Mouse (Mus musculus) small intestine, adult 2 months (tissue): ENCODE results near the gene Opa1. TPM values are rescaled to one million over a fixed set of nuclear protein-coding genes. Genes with fewer than 3 reads are reported as not detected.

Experiments used
- H3K27ac ChIP-seq: fragments of 200-500 bp; 2 replicates; pipeline ENCODE4 v1.5.1; 2012; ENCODE audit warnings: low read depth, low read length, control low read depth, inconsistent platforms; ENCODE audit not compliant: insufficient read depth
- H3K27me3 ChIP-seq: fragments of 200-500 bp; 2 replicates; pipeline ENCODE4 v1.6.1; 2012; ENCODE audit warnings: mild to moderate bottlenecking, moderate library complexity, low read length, inconsistent platforms; ENCODE audit not compliant: control insufficient read depth, insufficient read depth
- H3K36me3 ChIP-seq: fragments of 200-500 bp; 2 replicates; pipeline ENCODE4 v1.6.1; 2012; ENCODE audit warnings: mild to moderate bottlenecking, low read length, control low read depth, inconsistent platforms; ENCODE audit not compliant: control insufficient read depth, insufficient read depth
- H3K4me1 ChIP-seq: fragments of 200-500 bp; 2 replicates; pipeline ENCODE4 v1.6.1; 2012; ENCODE audit warnings: low read length, inconsistent platforms, mixed read lengths; ENCODE audit not compliant: control insufficient read depth, insufficient read depth, insufficient read length
- H3K4me3 ChIP-seq: fragments of 200-500 bp; 2 replicates; pipeline ENCODE4 v1.5.1; 2012; ENCODE audit warnings: low read depth, mild to moderate bottlenecking, control low read depth, inconsistent platforms, low read length, moderate library complexity
- CTCF ChIP-seq: fragments of 200-500 bp; IDR thresholded peaks from 2 replicates; pipeline ENCODE4 v1.5.1; 2012; ENCODE audit warnings: low read depth, mild to moderate bottlenecking, control low read depth, inconsistent platforms, low read length, moderate library complexity, mixed read lengths; ENCODE audit not compliant: insufficient replicate concordance, insufficient read length; ENCODE audit errors: extremely low read depth
- POLR2A ChIP-seq: fragments of 200-500 bp; IDR thresholded peaks from 2 replicates; pipeline ENCODE4 v1.6.1; 2012; ENCODE audit warnings: low read depth, mild to moderate bottlenecking, control low read depth, inconsistent platforms, low read length, moderate library complexity
- WGBS: fragments of 180-500 bp; shearing (Covaris S2); methylation state at CpG from one replicate; pipeline ENCODE4 v1.1.7; 2018; 5-methylcytosine and 5-hydroxymethylcytosine counted together
- polyA plus RNA-seq: library from polyadenylated mRNA; depleted of rRNA; stranded (reverse); fragments of >200 nt; gene quantifications from 2 replicates; pipeline ENCODE4 v1.2.3, GENCODE M21; 2012

Gene Opa1
- polyA plus RNA-seq, 1 experiment: 7.0 TPM

DNA sequence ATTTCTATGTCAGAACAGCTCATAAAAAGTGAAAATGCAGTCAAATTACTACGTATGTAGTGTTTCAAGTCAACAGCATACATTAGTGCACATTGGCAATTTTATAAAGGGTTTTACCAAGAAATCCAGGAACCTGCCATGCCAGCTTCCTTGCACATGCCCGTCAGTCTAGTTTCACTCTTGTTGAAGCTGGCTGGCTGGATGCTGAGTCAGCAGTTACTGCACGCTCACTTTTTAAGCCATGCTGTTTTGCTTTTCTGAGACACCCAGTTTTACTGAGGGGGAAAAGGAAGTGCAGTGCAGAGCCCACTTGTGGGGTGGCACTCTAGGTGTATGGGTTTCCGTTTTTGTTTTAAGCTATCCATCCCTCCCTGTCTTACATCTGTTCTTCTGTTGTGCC lies 18.0 kb downstream of the Opa1 start:
- whole genome bisulfite sequencing: 92% methylated on average over 4 of the region's 4 CpGs
- H3K4me3 ChIP-seq: no peak overlapping the region
- no peak for TF ChIP-seq POLR2A
- no peak for TF ChIP-seq CTCF

DNA sequence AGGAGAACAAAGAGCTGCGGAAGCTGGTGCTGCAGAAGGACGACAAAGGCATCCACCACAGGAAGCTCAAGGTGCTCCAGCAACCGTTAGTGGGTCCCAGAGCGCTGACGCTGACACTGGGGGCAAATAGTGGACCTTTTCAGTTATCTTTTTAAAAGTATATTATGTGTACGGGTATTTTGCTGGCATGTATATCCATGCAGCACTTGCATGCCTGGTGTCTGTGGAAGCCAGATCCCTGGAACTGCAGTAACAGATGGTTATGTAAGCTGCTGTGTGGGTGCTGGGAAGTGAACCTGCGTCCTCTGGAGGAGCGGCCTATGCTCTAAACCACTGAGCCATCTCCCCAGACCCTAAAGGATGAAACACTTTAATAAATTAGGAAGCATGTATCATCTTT lies 26.4 kb downstream of the Opa1 start:
- H3K4me3 ChIP-seq: no peak overlapping the region
- 92% methylated on average over 8 of the region's 8 CpGs for whole genome bisulfite sequencing
- no peak overlapping the region for H3K27ac ChIP-seq
- peaks cover 51% of the 10 kb centered on the region for H3K36me3 ChIP-seq
- TF ChIP-seq CTCF (no peak), POLR2A (no peak)
- peaks cover 2% of the 10 kb centered on the region; the same call in 1 of the 2 replicates for H3K4me1 ChIP-seq
- no peaks in the 10 kb centered on the region for H3K27me3 ChIP-seq

More for the DNA sequence above, 18.0 kb downstream of the Opa1 start:
- Histone ChIP-seq H3K36me3 (peaks cover 32% of the 10 kb centered on the region), H3K27me3 (no peaks in the 10 kb centered on the region), H3K27ac (no peak overlapping the region), H3K4me1 (no peaks in the 10 kb centered on the region)

DNA sequence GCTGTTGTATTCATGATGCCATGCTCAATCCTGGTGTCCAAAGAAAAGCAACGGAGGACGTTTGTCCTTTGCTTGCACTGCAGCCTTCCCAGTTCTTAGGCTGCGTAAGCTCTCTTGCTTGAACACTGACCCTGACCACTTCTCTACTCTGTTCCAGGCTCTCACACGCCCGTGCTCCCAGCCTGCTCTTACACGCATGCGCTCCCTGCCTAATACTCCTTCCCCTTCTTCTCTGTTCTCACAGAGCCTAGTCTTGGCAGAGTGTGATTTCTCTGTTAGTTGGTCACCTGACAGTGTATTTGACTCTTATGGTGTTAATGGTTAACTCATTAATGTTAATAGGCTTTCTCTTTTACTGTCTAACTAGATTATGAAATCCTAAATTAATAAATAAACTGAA lies 28.0 kb downstream of the Opa1 start:
- peaks cover 2% of the 10 kb centered on the region; the same call in 1 of the 2 replicates for H3K4me1 ChIP-seq
- 59% methylated on average over 7 of the region's 7 CpGs for WGBS
- H3K27ac ChIP-seq: no peak overlapping the region
- TF ChIP-seq POLR2A (no peak), CTCF (no peak)
- H3K4me3 ChIP-seq: no peak overlapping the region
- H3K27me3 ChIP-seq: no peaks in the 10 kb centered on the region
- H3K36me3 ChIP-seq: peaks cover 56% of the 10 kb centered on the region

DNA sequence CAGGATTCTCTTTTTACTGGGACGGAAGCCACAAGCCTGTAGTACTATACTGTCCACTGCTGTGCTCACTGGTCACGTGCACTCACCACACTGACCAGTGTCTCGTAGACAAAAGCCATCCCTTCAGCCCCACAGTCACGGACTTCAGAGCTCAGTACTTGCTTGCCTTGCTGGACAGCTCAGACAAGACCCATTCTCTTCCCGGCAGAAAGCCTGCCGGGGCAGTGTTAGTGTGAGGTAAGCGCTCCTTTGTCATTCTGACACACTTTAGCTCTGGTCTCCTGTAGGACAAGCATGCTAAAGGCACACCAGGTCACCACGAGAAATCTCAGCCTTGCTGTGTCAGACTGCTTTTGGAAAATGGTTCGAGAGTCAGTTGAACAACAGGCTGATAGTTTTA lies 35.6 kb downstream of the Opa1 start:
- H3K4me3 ChIP-seq: no peak overlapping the region
- no peak overlapping the region for H3K27ac ChIP-seq
- no peaks in the 10 kb centered on the region for H3K27me3 ChIP-seq
- peaks cover 71% of the 10 kb centered on the region for H3K36me3 ChIP-seq
- TF ChIP-seq CTCF: no peak
- TF ChIP-seq POLR2A: no peak
- WGBS: 88% methylated on average over 9 of the region's 9 CpGs
- H3K4me1 ChIP-seq: no peaks in the 10 kb centered on the region

DNA sequence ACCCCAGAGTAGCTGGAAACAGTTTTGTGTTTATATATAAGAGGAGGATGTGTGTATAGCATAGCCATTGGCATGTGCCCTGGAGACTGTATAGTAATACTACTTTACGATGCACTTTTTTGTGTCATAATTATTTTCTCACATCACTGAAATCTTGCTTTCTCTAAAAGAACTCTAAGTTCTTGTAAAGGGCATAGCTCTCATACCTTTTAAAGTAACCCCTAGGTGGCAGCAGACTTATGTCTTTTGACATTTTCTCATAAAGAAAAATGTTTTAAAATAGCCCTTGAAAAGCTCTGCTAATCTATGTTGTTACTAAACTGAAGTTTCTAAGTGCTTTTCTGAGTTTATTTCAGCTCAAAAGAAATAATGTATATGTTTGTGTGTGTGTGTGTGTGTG lies 49.9 kb downstream of the Opa1 start:
- H3K4me1 ChIP-seq: no peaks in the 10 kb centered on the region
- no peaks in the 10 kb centered on the region for H3K27me3 ChIP-seq
- H3K27ac ChIP-seq: no peak overlapping the region
- peaks cover 61% of the 10 kb centered on the region for H3K36me3 ChIP-seq
- TF ChIP-seq CTCF (no peak), POLR2A (no peak)
- 77% methylated on average over 1 of the region's 1 CpGs for WGBS
- no peak overlapping the region for H3K4me3 ChIP-seq

DNA sequence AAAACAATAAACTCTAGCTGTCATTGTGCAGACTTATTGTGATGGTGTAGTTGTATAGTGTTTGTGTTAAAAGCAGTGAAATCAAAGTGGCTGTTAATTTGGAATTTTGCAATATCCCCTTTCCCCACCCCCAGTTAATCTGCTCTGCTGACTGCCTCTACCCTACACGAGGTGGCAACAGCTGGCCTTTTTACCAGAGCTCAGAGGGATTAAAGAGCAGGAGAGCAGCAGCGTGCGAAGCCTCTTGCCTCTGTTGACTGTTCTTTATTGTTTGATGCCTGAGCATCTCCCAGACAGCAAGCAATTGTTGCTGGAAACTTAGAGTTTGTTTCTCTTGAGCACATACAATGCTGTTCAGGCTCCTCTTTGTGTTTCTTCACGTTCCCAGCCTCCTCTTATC lies 56.6 kb downstream of the Opa1 start:
- 76% methylated on average over 4 of the region's 4 CpGs for WGBS
- peaks cover 53% of the 10 kb centered on the region for H3K36me3 ChIP-seq
- no peaks in the 10 kb centered on the region for H3K27me3 ChIP-seq
- H3K27ac ChIP-seq: no peak overlapping the region
- no peak for TF ChIP-seq CTCF
- no peak for TF ChIP-seq POLR2A
- no peak overlapping the region for H3K4me3 ChIP-seq
- no peaks in the 10 kb centered on the region for H3K4me1 ChIP-seq

DNA sequence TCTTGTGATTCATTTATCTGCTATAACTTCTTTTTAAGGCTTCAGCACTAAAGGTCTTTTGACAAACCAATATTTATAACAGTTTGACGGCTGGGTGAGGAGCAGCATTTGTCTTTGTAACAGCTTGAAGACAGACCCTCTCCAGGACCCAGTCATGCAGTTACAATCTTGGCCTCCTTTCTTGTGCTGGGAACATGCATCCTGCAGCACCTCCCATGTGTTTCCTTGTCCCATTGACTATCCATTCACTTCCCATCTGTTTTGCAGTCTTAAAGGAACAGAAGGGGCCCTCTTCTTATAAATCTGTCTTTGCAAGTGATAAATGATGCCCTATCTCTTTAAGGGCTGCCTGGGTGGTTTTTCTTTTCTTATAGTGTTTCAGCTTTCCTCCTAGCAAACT lies 63.2 kb downstream of the Opa1 start:
- Histone ChIP-seq H3K4me3 (no peak overlapping the region), H3K4me1 (no peaks in the 10 kb centered on the region), H3K36me3 (peaks cover 35% of the 10 kb centered on the region), H3K27ac (no peak overlapping the region), H3K27me3 (no peaks in the 10 kb centered on the region)
- 78% methylated on average over 1 of the region's 1 CpGs for WGBS
- no peak for TF ChIP-seq POLR2A

DNA sequence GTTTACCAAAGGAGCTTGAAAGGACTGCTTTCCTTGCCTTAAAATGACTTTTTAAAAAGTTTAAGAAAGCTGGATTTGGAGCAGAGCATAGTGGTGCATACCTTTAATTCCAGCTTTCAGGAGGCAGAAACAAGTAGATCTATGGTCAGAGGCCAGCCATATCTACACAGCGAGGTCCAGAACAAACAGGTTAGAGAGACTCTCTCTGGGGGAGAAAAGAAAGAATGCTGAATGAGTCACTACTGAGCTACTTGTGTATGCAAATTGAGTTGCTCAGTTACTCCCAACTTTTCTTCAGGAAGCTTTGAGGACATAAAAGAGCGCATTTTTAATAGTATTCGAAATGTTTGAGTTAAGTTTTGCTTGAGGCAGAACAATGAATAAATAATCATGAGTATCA lies 65.7 kb downstream of the Opa1 start:
- WGBS: 88% methylated on average over 3 of the region's 3 CpGs
- no peak overlapping the region for H3K27ac ChIP-seq
- peaks cover 40% of the 10 kb centered on the region for H3K36me3 ChIP-seq
- TF ChIP-seq POLR2A: no peak
- TF ChIP-seq CTCF: no peak
- no peak overlapping the region for H3K4me3 ChIP-seq
- H3K27me3 ChIP-seq: no peaks in the 10 kb centered on the region
- H3K4me1 ChIP-seq: no peaks in the 10 kb centered on the region
